Mouse (Mus musculus) WW6 (cell line): ENCODE results near the gene Pcdh15.
A peak's percentile ranks its signal among the peaks of the same experiment; 100 is the strongest.

Experiments
- DNase-seq: peaks from one replicate; pipeline ENCODE4 v3.0.0-alpha.2; 2013; ENCODE audit warnings: low read depth, low spot score

Pcdh15 gene

DNA sequence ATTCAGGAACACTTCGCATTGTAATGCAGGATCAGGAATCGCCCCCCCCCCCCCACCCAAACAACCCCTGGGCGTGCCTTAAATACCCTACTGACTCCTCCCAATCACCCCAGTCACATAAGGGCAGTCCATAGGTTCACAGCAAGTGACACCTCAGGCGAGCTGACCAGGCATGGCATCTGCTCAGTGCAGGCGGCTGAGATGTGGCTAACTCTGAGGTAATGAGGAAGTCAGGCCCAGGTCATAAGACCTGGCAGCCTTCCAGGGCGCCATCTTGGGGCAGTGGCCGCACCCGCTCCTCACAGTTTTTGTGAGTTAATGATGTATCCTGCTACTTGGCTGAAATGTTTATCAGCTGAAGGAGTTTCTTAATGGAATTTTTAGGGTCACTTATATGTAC, 713.2 kb downstream of the Pcdh15 start:
- peak; percentile 3 for DNase-seq

DNA sequence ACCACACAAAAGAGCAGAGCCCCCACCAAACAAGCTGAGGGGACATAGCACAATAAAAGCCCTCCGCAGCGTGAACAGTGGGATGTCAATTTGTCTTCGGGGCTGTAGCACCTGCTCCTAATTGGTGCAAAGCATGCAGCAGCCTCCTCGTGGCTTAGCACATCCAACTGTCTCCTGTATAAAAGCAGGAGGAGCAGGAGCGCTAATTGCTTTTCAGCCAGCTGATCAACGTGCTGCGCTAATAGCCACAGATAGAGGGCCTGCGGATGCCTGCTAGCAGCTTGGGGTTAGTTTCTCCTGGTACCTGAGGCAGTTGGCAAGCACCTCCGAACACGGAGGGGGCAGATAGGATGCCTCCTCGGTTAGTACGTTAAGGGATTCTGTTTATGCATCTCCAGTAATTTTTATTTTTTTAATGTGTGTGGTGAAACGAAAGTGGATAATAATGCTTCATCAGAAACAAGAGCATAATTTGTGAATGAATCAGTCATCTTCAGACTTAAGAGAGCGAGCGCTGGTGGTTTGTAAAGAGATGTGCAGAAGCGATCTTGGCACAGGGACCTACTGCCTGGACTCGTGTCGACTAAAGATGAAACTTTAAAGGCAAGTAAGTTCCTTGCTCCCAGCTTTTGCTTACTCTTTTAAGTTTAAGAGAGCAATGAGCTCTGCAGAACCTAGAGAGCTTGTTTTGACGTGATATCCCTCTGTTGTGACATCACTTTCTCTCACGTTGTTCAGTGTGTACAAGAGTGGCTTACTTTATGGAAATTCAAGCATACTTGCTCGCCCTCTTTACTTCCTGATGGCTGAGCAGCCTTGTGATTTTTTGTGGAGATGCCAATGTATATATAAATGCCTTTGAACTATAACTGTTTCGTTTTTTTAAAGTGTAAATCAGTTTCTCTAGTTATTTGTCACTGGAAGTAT, 722.8 kb downstream of the Pcdh15 start:
- no peak for DNase-seq

DNA sequence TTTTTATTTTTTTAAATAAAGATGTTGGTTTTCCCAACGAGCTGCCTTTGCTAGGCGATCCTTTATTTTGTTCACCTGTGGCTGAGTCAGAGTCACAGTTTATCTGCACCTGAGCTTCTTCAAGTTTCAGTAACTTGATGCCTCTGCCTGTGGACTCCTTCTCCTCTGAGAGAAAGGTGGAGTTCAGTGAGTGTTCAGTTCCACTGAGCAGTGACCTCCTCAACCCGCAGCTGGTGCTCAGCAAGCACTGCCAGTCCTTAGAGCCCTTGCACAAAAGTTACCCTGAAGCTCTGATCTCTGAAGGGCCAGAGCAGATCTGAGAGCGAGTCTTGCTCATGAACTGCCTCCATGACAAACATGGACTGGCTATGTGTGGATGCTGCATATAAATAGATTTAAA, 724.1 kb downstream of the Pcdh15 start:
- no peak for DNase-seq

DNA sequence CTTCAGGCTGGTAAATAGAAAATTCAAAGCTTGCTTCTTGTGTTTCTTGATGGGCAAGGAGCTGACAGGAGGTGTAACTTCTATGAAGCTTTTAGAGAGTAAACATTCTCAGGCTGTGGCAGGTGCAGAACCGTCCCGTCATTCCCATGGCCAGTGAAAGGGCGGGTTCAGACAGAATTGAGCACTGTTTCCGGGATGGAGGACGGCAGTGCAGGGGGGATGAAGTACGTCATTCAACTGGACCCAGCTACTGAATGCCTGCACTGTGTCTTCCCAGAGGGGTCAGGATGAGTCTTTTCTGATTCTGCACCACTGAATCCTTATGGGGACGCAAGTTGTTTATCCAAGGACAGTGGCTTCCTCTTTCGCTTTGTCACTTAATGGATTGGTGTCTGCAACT, 727.2 kb downstream of the Pcdh15 start:
- DNase-seq: no peak

DNA sequence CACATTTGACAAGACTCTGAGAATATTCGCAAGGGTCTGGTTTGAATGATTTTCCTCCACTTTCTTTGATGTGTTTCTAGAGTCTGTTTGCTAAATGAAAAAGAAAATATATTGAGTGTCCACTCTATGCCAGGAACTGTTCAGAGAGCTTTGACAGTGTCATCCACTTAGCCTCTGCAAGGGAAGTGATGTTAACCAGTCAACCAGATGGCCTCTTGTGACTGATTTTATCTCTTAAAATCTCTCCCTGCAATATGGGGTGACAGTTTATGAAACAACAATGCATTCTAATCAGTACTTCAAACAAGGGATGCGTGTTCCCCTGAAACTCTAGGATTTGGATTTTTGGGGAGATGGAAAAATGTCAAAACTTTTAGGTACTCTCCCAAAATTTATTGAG, 729.6 kb downstream of the Pcdh15 start:
- DNase-seq: no peak

DNA sequence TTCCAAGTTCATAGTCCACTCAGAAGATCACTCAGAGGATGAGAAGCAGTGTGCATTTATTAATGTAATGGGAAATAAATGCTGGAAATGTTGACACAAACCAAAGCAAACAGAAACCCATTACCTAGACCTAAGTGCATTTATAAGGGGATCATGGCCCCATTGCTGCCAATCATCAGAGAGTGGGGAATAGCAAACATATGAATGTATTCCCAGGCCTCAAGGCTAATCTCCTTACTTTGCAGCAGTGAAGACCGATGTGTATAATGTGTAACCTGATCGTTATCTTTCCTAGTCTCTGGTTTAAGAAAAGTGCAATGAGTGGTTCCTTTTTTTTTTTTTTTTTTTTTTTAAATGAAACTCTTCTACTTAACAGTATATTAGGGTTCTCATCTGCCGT, 745.9 kb downstream of the Pcdh15 start:
- DNase-seq: no peak

DNA sequence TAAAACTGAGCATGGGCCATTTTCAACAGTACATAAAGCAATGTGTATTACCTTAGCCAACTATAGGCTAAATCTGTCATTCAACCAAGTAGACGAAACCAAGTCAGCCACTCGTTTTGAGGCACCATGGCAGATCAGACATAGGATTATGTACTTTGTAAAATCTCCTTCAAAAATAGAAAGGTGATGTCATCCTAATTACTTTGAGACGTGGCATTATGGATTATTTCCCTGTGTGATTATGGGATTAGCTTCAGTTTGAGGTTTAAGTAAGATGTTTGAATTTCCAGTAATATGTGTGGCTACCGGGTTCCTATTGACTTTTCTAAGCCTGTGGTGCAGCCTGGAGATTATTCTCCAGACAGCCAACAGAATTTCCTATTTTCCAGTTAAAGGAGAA, 763.0 kb downstream of the Pcdh15 start:
- no peak for DNase-seq

DNA sequence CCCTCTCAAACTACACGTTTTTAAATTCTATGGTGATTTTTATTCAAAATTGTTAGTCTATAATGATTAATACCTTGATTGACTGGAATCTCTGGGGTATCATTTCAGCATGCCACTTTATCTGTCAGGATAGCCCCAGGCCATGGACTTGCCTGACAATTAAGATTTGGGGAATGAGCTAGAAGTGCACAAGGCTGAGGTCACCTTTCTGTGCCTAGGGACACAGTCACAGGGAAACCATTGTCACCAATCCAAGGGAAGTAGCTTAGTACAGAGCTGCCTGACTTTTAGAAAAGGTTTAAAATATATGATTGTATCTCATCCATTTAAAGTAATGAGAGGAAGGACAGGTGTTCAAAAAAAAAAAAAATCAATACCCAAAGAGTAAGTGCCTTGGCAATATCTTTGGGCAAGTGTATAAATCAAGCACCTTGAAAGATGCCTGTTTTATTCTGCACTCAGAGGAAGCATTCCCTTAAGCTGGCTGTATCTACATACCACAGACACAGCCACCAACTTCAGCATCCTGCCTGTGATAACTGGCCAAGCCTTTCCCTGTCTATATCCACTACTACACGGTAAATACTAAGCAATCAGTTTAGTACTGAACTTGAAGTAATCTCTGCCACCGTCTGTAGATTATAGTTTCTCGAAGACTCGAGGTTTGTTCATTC, 779.0 kb downstream of the Pcdh15 start:
- DNase-seq: no peak

DNA sequence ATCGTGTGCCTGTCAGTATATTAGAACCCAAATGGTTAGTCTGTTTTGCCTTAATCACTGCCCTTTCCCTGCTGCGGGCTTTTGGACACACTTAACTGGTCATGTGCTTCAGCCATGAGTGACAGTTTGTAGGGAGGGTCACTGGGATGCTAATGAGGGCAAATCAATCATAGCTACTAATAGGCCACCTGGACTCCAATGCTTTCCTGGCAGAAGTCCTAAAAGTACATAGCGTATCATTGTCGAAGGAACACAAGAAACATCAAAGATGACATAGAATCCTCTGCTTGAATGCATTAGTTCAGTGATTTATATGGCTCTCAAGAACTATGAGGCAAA, 779.6 kb downstream of the Pcdh15 start:
- no peak for DNase-seq

DNA sequence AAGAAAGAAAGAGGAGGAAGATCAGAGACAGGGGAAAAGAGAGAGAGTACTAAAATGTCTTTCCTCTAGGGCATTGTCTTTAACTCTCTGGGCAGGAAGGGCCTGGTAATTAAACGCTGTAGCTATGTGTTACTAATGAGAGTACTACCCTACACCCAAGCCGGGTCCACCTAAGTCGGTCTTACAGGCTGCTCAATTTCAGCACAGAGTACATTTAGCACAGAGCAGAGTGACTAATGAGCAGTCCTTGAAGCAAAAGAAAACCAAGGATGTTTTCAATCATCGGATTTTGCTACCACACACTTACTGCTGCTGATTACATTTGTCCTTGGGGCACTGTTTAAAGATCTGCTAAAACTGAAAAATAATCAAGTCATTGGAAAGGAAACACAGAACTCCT, 788.6 kb downstream of the Pcdh15 start:
- no peak for DNase-seq

DNA sequence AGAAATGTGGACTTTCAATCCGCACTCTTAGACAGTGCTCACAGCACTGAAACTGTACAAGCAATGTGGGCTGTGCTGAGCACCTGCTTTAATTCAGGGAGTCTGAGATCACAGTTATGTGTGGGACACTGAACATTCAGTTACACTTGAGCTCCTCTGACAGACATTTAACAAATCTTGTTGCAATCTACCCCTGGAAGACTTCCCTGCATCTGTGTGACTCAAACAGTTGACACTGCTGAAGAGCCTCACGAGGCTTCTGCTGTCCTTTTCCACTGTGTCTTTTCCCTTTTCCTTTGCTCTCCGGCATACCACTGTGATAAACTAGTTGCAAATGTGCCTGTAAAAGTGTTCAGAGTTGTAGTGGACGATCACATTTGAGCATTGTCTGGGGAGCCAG, 793.1 kb downstream of the Pcdh15 start:
- no peak for DNase-seq

DNA sequence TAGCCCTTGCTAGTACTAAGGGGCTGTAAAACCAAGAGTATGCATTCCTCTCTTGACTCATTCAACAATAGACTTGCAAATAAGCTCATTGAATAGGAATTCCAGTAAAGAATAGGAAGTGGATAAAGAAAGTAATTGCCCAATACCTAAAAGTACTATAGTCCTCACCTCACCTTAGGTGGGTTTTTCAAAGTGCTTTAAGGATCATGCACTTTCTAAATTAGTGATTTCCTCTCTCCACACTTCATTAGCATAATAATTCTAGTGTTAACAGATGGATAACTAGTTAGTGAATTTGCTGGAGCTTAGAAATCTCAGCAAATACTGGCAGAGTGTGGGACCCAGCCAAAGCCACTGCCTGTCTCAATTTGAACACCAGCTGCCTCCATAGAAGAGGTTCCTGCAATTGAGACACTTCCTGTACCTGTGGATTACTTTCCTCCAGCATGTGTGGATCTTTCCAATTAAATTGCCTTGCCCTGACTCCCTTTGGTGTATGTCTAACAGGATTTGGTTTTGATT, 797.0 kb downstream of the Pcdh15 start:
- no peak for DNase-seq

DNA sequence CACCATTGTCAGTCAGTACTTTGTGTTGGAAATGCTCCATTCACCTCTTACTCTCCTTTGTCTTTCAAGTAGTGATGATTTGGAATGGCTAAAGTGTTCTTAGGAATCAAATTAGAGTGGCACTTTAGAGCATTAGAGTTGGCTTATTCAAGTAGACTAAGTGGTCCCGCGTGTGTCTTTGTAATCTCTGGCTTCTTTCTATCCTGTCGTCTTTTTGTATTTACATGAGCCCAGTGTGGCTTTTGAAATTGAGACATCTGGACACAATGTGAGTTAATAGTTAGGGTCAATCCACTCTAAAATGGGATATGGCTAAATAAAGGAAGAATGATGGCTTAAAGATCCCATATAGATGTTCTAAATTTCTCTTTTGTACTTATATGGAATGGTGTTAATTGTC, 800.0 kb downstream of the Pcdh15 start:
- DNase-seq: no peak

DNA sequence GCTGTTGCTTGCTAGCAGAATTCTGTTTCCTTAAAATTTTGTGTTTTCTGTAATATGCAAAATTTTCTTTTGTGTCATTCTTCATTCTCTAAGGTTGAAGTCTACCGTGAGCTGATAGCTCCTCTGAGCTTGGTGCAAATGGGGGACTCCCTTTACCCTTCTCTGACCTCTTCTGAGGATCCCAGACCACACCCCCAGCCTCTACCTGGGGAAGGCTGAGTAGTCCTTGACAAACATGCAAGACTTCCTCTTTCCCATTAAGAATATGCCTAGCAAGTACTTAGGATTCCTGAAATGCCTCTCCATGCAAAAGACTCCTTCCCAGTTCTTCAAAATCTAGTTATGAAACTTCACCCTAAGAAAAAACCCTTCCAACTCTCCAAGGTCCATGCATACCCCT, 808.5 kb downstream of the Pcdh15 start:
- no peak for DNase-seq

DNA sequence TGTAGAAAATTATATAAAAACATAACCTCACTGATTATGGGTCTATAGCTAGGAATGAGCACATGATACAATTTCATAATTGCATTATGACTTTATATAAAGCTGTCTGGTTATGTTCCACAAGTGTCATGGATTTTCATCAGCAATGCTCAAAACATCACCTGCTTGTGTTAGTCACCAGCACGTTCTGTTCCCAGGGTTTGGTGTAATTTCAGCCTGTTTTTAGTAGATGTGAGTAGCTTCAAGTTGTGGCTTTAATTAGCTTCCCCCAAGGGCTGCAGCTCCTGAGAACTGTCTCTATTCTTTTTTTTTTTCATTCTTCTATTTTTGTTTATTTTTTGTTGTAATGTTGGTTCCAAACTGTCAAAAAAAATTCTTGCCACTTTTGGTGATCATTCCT, 809.4 kb downstream of the Pcdh15 start:
- no peak for DNase-seq

DNA sequence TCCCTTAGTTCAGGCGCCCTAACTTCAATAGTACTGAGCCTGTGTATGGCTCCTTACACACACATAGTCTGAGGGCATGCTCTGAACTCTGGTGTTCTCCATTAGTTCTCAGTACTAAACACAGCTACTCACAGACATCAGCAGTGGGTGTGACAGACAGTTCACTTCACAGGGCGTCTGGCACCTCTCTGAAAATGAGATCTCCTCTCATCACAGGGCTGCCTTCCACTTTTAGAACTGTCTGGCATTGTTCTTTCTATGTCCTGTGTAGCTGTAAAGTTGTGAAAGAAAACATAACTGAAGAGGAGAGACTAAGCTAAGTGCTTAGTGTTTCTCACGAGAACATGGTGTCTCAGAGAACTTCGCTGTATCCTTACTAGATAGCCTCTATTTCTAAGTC, 816.0 kb downstream of the Pcdh15 start:
- no peak for DNase-seq

DNA sequence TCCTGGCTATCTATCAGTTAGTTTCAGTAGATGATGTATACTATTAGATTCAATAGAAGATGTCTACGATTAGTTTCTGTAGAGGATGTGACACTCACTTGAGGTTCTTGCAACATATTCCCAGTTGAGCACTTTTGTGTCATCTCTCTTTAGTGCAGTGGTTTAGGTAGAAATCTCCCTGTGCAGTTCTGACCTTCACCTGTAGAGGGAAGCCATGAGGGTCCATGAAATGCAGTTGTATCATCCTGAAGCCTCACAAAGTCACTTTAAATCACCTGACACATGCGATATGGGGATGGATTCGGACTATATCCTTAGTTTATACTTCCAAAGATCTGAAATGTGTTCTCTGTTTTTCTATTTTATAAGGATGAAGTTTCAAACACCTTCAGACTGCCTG, 822.4 kb downstream of the Pcdh15 start:
- DNase-seq: no peak

DNA sequence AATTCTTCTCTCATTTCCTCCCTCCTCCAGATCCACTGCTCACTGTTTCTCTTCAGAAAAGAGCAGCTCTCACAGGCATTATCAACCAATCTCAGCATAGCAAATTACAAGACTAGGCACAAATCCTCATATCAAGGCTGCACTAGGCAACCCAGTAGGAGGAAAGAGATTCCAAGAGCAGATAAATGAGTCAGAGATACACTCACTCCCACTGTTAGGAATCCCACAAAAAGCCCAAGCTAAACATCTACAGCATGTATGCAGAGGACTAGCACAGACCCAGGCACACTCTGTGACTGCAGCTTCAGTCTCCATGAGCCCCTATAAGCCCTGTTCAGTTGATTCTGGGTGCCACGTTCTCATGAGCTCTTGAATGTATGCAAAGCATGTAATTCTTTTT, 829.5 kb downstream of the Pcdh15 start:
- no peak for DNase-seq

DNA sequence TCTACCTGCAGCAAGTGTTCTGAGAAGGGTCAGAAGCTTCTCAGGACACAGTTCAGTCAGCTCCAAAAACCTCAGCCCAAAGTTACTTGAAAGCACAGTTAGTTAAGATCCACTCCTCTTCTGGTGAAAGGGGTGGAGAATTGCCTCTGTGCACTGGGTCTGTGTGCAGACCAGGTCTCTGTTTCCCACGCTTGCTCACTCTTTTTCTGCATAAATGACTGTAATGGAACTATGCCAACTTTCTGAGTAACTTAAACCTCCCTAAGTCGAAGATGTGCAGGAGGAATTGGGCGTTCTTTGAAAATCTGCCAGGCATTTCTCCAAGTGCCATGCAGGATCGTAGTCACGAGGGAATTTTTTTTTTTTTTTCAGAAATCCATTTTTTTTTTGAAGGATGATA, 830.6 kb downstream of the Pcdh15 start:
- DNase-seq: no peak

DNA sequence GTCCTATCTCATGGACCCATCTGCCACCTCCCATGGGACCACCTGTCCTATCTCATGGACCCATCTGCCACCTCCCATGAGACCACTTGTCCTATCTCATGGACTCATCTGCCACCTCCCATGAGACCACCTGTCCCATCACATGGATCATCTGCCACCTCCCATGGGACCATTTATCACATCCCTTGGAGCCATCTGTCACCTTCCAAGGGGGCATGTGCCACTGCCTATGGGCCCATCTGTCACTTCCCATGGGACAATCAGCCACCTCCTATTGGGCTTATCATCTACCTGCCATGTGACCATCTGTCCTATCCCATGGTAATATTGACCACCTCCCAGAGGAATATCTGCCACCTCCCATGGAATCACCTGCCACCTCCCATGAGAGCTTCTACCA, 832.0 kb downstream of the Pcdh15 start:
- no peak for DNase-seq

DNA sequence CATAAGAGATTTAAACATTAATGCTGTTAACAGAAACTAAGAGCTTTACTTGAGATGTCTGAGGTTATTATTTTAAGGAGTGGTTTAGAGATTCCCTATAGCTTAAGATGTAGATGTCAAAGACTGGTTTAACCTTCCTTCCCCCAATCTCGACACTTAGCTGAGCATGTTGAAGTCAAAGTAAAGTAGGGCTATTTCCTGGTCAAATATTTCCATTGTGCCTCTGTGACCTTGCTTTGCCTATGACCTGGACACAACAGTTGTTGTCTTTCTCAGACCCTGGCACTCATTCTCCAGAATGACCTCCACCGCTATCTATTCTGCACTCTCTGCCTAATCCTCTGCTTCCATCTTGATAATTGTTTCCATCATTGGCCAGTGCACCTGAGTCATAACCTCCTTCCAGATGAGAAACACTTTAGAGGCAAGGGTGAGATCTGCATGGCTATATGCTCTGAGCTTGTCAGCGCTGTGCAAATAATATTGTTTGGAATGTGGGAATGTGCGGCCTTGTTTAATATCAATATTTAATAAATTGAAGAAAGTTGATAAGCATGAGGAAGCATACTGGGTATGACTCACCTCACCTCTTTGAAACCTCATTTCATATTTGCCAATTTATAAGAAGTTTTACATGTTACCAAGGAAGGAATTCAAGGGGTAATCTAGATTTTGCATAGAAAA, 833.0 kb downstream of the Pcdh15 start:
- no peak for DNase-seq

DNA sequence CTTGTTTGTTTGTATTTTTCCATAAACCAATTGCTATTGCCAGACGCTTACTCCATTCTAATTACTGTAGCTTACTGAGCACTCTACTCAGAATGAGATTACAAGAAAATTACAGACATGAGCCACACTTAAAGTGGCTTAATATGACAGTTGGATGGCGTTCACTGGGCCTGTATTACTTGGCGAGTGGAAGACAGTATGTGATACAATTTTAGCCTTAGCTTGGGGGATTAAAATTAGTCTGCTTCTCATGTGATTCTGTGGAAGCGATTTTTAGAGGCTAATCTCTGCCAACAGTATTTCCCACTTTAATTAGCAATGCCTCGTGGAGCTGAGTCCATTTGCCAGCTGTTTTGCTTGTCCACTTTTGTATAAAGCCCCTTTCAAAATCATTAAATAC, 837.0 kb downstream of the Pcdh15 start:
- no peak for DNase-seq

DNA sequence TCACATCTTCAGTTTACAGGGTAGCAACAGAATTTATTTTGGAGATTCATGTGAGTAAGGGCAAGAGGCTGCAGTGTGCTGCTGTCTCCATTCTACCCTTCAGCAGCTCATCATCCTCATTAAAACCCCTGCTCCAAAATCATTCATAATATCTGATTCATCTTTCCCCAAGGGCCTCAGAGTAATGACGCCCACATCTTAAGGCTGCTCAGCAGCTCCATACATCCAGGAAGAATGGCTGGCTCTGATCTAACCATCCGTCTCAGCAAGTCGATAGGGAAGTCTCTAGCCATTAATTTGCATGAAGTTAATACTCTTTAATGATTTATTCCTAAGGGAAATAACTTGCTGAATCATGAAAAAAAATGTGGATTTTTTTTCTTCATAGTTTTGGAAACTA, 839.8 kb downstream of the Pcdh15 start:
- DNase-seq: no peak
